Mouse (Mus musculus) ES-Bruce4 (cell line): ENCODE measurements at regions not wholly inside any gene's neighbourhood (a gene's known extent, or its start where the extent isn't known, plus 50 kb on each side); places are given as distances from the start of the nearest gene placed in this dataset.

Source experiments
- CTCF ChIP-seq: IDR thresholded peaks from one replicate; pipeline ENCODE4 v1.8.1; 2011; ENCODE audit warnings: low read depth, low read length
- EP300 ChIP-seq: IDR thresholded peaks from 2 replicates; pipeline ENCODE4 v1.6.1; 2011; ENCODE audit warnings: low read depth, low read length; ENCODE audit not compliant: insufficient read depth
- POLR2A ChIP-seq: IDR thresholded peaks from one replicate; pipeline ENCODE4 v1.8.1; 2011; ENCODE audit warnings: low read length; ENCODE audit not compliant: insufficient read depth

- TF ChIP-seq CTCF = no peak
- no peak for TF ChIP-seq POLR2A
- no peak for TF ChIP-seq EP300
Observed at GRCm38 (mm10) chr11:48061501-48061900, 72.7 kb upstream of the Sgcd start.
